Mouse (Mus musculus): ENCODE data around the gene Hspb2. TPM values are rescaled to one million over a fixed set of nuclear protein-coding genes. Genes with fewer than 3 reads are reported as not detected.

Gene Hspb2
- total RNA-seq, 2 experiments from 2014 or later = 1.4 to 1.5 TPM

DNA sequence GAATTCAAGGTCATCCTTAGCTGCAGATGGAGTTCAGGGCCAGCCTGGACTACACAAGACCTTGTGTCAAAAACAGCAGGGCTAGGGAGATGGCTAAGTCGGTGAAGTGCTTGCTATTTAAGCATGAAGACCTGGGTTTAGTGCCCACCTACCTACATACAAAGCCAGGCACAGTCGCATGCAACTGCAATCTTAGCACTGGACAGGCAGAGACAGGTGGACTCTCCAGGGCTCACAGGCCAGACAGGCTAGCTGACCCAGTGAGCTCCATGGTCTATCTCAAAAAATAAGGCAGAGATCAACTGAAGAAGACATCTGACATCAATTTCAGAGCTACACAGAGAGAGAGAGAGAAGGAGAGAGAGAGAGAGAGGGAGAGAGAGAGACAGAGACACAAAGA is 28.0 kb downstream of the Hspb2 start:
- DNase-seq (ENCODE audit: low spot score in 2 of 2) = no peak
- intact Hi-C loops (cut with DNase I) = no loop called here

- peak; percentile 49 to 56 for DNase-seq (ENCODE audit: low spot score in 2 of 2)
- intact Hi-C loops (cut with DNase I) = no loop called here
These were observed 28.7 kb downstream of the Hspb2 start for GRCm38 (mm10) chr9:50723406-50723805.

DNA sequence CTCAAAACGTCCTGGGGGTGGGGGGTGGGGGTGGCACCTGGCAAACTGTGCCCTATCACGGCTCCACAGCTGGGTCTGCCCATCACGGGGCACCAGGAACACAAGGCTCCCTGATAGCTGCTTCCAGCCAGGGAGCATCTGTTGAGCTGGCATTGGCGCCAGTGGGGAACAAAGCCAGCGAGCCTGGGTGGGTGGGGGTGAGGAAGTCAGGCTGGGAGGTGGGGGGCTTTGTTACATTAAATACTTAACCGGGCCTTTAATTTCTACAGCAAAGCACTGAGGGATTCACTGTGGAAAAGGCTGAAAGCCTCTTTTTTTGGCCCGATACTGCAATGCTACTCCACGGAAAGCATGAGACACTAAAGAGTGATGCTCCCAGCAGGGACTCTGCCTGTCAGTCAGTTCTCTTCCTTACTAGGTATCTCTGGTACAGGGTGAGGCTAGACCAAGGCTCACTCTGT is 29.7 kb downstream of the Hspb2 start:
- no peak for DNase-seq (ENCODE audit: low spot score in 2 of 2)
- intact Hi-C loops (cut with DNase I) = no loop called here

- intact Hi-C loops (cut with DNase I) = no loop called here
- no peak for DNase-seq (ENCODE audit: low spot score in 2 of 2)
These were observed 31.1 kb downstream of the Hspb2 start for GRCm38 (mm10) chr9:50721061-50721460.

- intact Hi-C loops (cut with DNase I) = no loop called here
- no peak for DNase-seq (ENCODE audit: low spot score in 2 of 2)
These were observed 33.3 kb downstream of the Hspb2 start for GRCm38 (mm10) chr9:50718878-50719277.

- intact Hi-C loops (cut with DNase I) = no loop called here
- no peak for DNase-seq (ENCODE audit: low spot score in 2 of 2)
These were observed 38.0 kb downstream of the Hspb2 start for GRCm38 (mm10) chr9:50714188-50714587.

DNA sequence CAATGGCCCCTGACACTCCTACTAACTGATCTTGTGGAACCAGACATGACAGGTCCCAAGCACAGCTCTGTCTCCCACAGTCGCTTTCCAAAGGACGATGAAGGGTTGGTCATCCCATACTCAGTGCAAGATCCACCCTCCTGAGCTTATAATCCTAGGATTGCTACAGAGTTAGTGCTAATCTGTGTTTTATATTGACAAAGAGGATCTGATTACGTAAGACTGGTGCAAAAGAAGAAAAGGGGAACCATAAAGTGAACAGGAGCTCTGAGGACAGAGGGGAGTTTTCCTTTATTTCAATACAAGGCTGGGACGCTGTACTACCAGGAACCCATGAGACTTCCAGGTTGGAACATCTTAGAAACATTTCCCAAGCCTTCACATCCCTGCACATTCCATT is 40.8 kb downstream of the Hspb2 start:
- no peak for DNase-seq (ENCODE audit: low spot score in 2 of 2)
- intact Hi-C loops (cut with DNase I) = no loop called here

DNA sequence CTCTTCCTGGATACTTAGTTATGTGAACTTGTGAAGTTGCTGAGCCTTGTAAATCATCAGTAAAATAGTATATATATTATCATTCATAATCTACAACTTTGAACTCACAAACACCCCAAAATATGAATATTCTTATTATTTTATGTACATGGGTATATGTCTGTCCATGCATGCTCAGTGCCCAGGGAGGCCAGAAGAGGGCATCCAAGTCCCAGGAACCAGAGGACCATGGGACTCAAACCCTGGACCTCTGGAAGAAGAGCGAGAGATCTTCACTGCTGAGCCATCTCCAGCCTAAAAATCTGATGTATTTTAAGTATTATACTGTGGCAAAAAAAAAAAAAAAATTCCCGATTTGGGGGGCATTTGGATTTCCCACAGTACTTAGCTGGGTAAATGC is 43.0 kb downstream of the Hspb2 start:
- intact Hi-C loops (cut with DNase I) = loop anchor here (2.0 to 5.0 kb wide), 2 partner anchors 26 to 53 kb away; no protein-coding TSS in a partner anchor

GRCm38 (mm10) chr9:50704907-50705306 is 47.2 kb downstream of the Hspb2 start:
- intact Hi-C loops (cut with DNase I) = loop anchor here (5.0 kb wide), 1 partner anchor 57 kb away; no protein-coding TSS in a partner anchor

More for the DNA sequence above, 43.0 kb downstream of the Hspb2 start:
- DNase-seq (ENCODE audit: low spot score in 2 of 2) = no peak

More at GRCm38 (mm10) chr9:50704907-50705306, 47.2 kb downstream of the Hspb2 start:
- DNase-seq (ENCODE audit: low spot score in 2 of 2) = no peak

Other genes with a start within 250 kb of the Hspb2 start
- gene Pts, start 223.6 kb downstream of the Hspb2 start, total RNA-seq (2021) = 10 to 100 TPM; 27.6 to 29.8 TPM
- 10 to 100 TPM; 27.1 to 29.8 TPM for gene Il18, start 197.5 kb downstream of the Hspb2 start, total RNA-seq (2021)
- 1 to 10 TPM; 3.4 to 3.8 TPM for gene Bco2, start 197.2 kb downstream of the Hspb2 start, total RNA-seq (2021)
- gene Tex12, start 191.0 kb downstream of the Hspb2 start, total RNA-seq (2021) = not detected
- gene Sdhd, start 148.5 kb downstream of the Hspb2 start, total RNA-seq (2021) = 100 to 1,000 TPM; 111 TPM
- gene Timm8b, start 148.4 kb downstream of the Hspb2 start, total RNA-seq (2021) = 100 to 1,000 TPM; 247 to 254 TPM
- gene Pih1d2, start 135.0 kb downstream of the Hspb2 start, total RNA-seq (2021) = 1 to 10 TPM; 3.3 to 4.2 TPM
- 10 to 100 TPM; 22.5 to 26.5 TPM for gene Nkapd1, start 134.9 kb downstream of the Hspb2 start, total RNA-seq (2021)
- gene Dlat, start 92.6 kb downstream of the Hspb2 start, total RNA-seq (2021) = 100 to 1,000 TPM; 115 to 117 TPM
- gene Dixdc1, start 12.8 kb downstream of the Hspb2 start, total RNA-seq (2021) = 10 to 100 TPM; 75.4 to 80.8 TPM
- gene 2310030G06Rik, start 5.8 kb downstream of the Hspb2 start, total RNA-seq (2021) = 1 to 10 TPM; 2.1 to 2.8 TPM
- 100 to 1,000 TPM; 125 to 140 TPM for gene Cryab, start 1.0 kb downstream of the Hspb2 start, total RNA-seq (2021)
- gene Fdxacb1, start 15.9 kb upstream of the Hspb2 start, total RNA-seq (2021) = 1 to 10 TPM; 4.7 to 6.1 TPM
- gene Alg9, start 22.7 kb upstream of the Hspb2 start, total RNA-seq (2021) = 10 to 100 TPM; 25.5 to 26.3 TPM
- gene 1110032A03Rik, start 23.2 kb upstream of the Hspb2 start, total RNA-seq (2021) = 10 to 100 TPM; 32.6 to 34.2 TPM
- gene Ppp2r1b, start 92.9 kb upstream of the Hspb2 start, total RNA-seq (2021) = 10 to 100 TPM; 17.6 to 19.1 TPM